Mouse (Mus musculus) forebrain, embryonic 14.5 days (tissue): Measurements from ENCODE around the gene Glod4. TPM values are rescaled to one million over a fixed set of nuclear protein-coding genes. Genes with fewer than 3 reads are reported as not detected.
A peak's percentile ranks its signal among the peaks of the same experiment; 100 is the strongest.

ENCODE experiments used
- ATAC-seq: fragments of 200-750 bp; cut with Nextera tagmentation; 2 replicates; pipeline ENCODE4 v1.8.0; 2017; ENCODE audit warnings: mild to moderate bottlenecking, moderate library complexity
- DNase-seq: peaks from one replicate; pipeline ENCODE4 v3.0.0-alpha.2; 2015; ENCODE audit warnings: low spot score
- H3K27ac ChIP-seq: fragments of 300-500 bp; sonication (generic); 2 replicates; pipeline ENCODE4 v1.5.1; 2014; ENCODE audit warnings: low read depth, mild to moderate bottlenecking, control low read depth, low read length, moderate library complexity
- H3K27me3 ChIP-seq: fragments of 300-500 bp; sonication (generic); replicated peaks from 2 replicates; pipeline ENCODE4 v1.6.1; 2014; ENCODE audit warnings: low read length, control low read depth, mixed read lengths; ENCODE audit not compliant: control insufficient read depth, insufficient read depth
- H3K36me3 ChIP-seq: fragments of 300-500 bp; sonication (generic); 2 replicates; pipeline ENCODE4 v1.6.1; 2014; ENCODE audit warnings: low read length, control low read depth; ENCODE audit not compliant: control insufficient read depth, insufficient read depth
- H3K4me1 ChIP-seq: fragments of 300-500 bp; sonication (generic); 2 replicates; pipeline ENCODE4 v1.6.1; 2014; ENCODE audit warnings: antibody characterized with exemption, low read length, control low read depth; ENCODE audit not compliant: control insufficient read depth, insufficient read depth
- H3K4me2 ChIP-seq: fragments of 300-500 bp; sonication (generic); 2 replicates; pipeline ENCODE4 v1.6.1; 2014; ENCODE audit warnings: mild to moderate bottlenecking, control low read depth, low read length
- H3K4me3 ChIP-seq: fragments of 300-500 bp; sonication (generic); 2 replicates; pipeline ENCODE4 v1.5.1; 2014; ENCODE audit warnings: low read depth, low read length, control low read depth
- H3K9ac ChIP-seq: fragments of 300-500 bp; sonication (generic); 2 replicates; pipeline ENCODE4 v1.6.1; 2014; ENCODE audit warnings: mild to moderate bottlenecking, low read length, control low read depth, moderate library complexity
- H3K9me3 ChIP-seq: fragments of 300-500 bp; sonication (generic); replicated peaks from 2 replicates; pipeline ENCODE4 v1.6.1; 2016; ENCODE audit warnings: low read length, control low read depth, mixed read lengths; ENCODE audit not compliant: control insufficient read depth
- WGBS: fragments of 180-500 bp; shearing (Covaris S2); extraction: QIAGEN DNeasy Blood & Tissue Kit; methylation state at CpG from one replicate; pipeline ENCODE4 v1.1.7; 2014; 5-methylcytosine and 5-hydroxymethylcytosine counted together
- polyA plus RNA-seq: library from polyadenylated mRNA; unstranded; fragments of >200 nt; fragmentation: Nextera tagmentation; extraction: Ambion mirVana; gene quantifications from 2 replicates; pipeline ENCODE4 v1.2.1, GENCODE M21; 2014

Glod4 gene
- polyA plus RNA-seq, 1 experiment from 2014 or later: 144 TPM

- no peaks in the 10 kb centered on the region for H3K27me3 ChIP-seq
- DNase-seq (peak; percentile 24), ATAC-seq (no peak)
- no peaks in the 10 kb centered on the region for H3K9me3 ChIP-seq
- no peak overlapping the region for H3K27ac ChIP-seq
- no peak overlapping the region for H3K4me3 ChIP-seq
- H3K4me1 ChIP-seq: no peaks in the 10 kb centered on the region
- peaks cover 26% of the 10 kb centered on the region for H3K36me3 ChIP-seq
- H3K9ac ChIP-seq: no peak overlapping the region
- no peak overlapping the region for H3K4me2 ChIP-seq
- 83% methylated on average over 4 of the region's 4 CpGs for WGBS
Observed at GRCm38 (mm10) chr11:76099193-76099975, 144.1 kb downstream of the Glod4 start.

- 92% methylated on average over 8 of the region's 8 CpGs for WGBS
- Histone ChIP-seq H3K27ac (no peak overlapping the region), H3K4me1 (no peaks in the 10 kb centered on the region), H3K9ac (no peak overlapping the region), H3K4me2 (no peak overlapping the region), H3K27me3 (no peaks in the 10 kb centered on the region), H3K9me3 (no peaks in the 10 kb centered on the region), H3K36me3 (peaks cover 25% of the 10 kb centered on the region; the same call in 1 of the 2 replicates), H3K4me3 (no peak overlapping the region)
- ATAC-seq (no peak), DNase-seq (no peak)
Observed at GRCm38 (mm10) chr11:76093610-76094009, 149.9 kb downstream of the Glod4 start.

- Histone ChIP-seq H3K4me3 (no peak overlapping the region), H3K4me1 (no peaks in the 10 kb centered on the region), H3K27ac (no peak overlapping the region), H3K36me3 (peaks cover 38% of the 10 kb centered on the region), H3K9ac (no peak overlapping the region), H3K9me3 (no peaks in the 10 kb centered on the region; the same call in 1 of the 2 replicates), H3K27me3 (no peaks in the 10 kb centered on the region), H3K4me2 (no peak overlapping the region)
- DNase-seq (no peak), ATAC-seq (no peak)
- WGBS: 82% methylated on average over 6 of the region's 6 CpGs
Observed at GRCm38 (mm10) chr11:76089776-76090175, 153.7 kb downstream of the Glod4 start.

GRCm38 (mm10) chr11:76088506-76088905 lies 155.0 kb downstream of the Glod4 start:
- H3K36me3 ChIP-seq: peaks cover 38% of the 10 kb centered on the region
- no peak overlapping the region for H3K9ac ChIP-seq
- no peaks in the 10 kb centered on the region for H3K4me1 ChIP-seq
- DNase-seq (no peak), ATAC-seq (no peak)
- no peak overlapping the region for H3K4me3 ChIP-seq
- WGBS: 86% methylated on average over 4 of the region's 4 CpGs
- H3K27me3 ChIP-seq: no peaks in the 10 kb centered on the region
- H3K4me2 ChIP-seq: no peak overlapping the region
- H3K27ac ChIP-seq: no peak overlapping the region
- H3K9me3 ChIP-seq: no peaks in the 10 kb centered on the region; the same call in 1 of the 2 replicates

GRCm38 (mm10) chr11:76085898-76086591 lies 157.5 kb downstream of the Glod4 start:
- no peak for ATAC-seq

GRCm38 (mm10) chr11:76084943-76085342 lies 158.6 kb downstream of the Glod4 start:
- Histone ChIP-seq H3K27me3 (no peaks in the 10 kb centered on the region), H3K9ac (no peak overlapping the region), H3K36me3 (peaks cover 45% of the 10 kb centered on the region), H3K4me3 (no peak overlapping the region), H3K4me1 (no peaks in the 10 kb centered on the region), H3K4me2 (no peak overlapping the region), H3K9me3 (no peaks in the 10 kb centered on the region; the same call in 1 of the 2 replicates), H3K27ac (no peak overlapping the region)
- WGBS: 100% methylated on average over 1 of the region's 1 CpGs
- DNase-seq (no peak), ATAC-seq (no peak)

More at GRCm38 (mm10) chr11:76085898-76086591, 157.5 kb downstream of the Glod4 start:
- H3K4me3 ChIP-seq: no peak overlapping the region
- H3K27me3 ChIP-seq: no peaks in the 10 kb centered on the region
- no peak overlapping the region for H3K27ac ChIP-seq
- WGBS: 70% methylated on average over 5 of the region's 5 CpGs
- peaks cover 40% of the 10 kb centered on the region for H3K36me3 ChIP-seq
- no peaks in the 10 kb centered on the region for H3K4me1 ChIP-seq
- DNase-seq: peak; percentile 30
- no peak overlapping the region for H3K9ac ChIP-seq
- H3K4me2 ChIP-seq: no peak overlapping the region
- no peaks in the 10 kb centered on the region; the same call in 1 of the 2 replicates for H3K9me3 ChIP-seq

GRCm38 (mm10) chr11:76083941-76084367 lies 159.6 kb downstream of the Glod4 start:
- Histone ChIP-seq H3K27ac (no peak overlapping the region), H3K27me3 (no peaks in the 10 kb centered on the region), H3K4me2 (no peak overlapping the region), H3K9me3 (no peaks in the 10 kb centered on the region; the same call in 1 of the 2 replicates), H3K9ac (no peak overlapping the region), H3K36me3 (peaks cover 43% of the 10 kb centered on the region), H3K4me3 (no peak overlapping the region), H3K4me1 (no peaks in the 10 kb centered on the region)
- DNase-seq: no peak
- ATAC-seq: no peak
- 78% methylated on average over 3 of the region's 3 CpGs for WGBS

GRCm38 (mm10) chr11:76081048-76081640 lies 162.4 kb downstream of the Glod4 start:
- no peaks in the 10 kb centered on the region for H3K4me1 ChIP-seq
- no peak overlapping the region for H3K4me3 ChIP-seq
- H3K9me3 ChIP-seq: no peaks in the 10 kb centered on the region; the same call in 1 of the 2 replicates
- H3K4me2 ChIP-seq: no peak overlapping the region
- H3K36me3 ChIP-seq: peaks cover 44% of the 10 kb centered on the region
- ATAC-seq: no peak
- no peak overlapping the region for H3K27ac ChIP-seq
- H3K9ac ChIP-seq: no peak overlapping the region
- H3K27me3 ChIP-seq: no peaks in the 10 kb centered on the region
- no peak for DNase-seq
- WGBS: 76% methylated on average over 6 of the region's 6 CpGs
